Mouse (Mus musculus): ENCODE results near the gene Ttll1. TPM values are rescaled to one million over a fixed set of nuclear protein-coding genes. Genes with fewer than 3 reads are reported as not detected.

The Ttll1 gene
- polyA plus RNA-seq, 1 experiment from 2014 or later = 90.4 TPM

GRCm38 (mm10) chr15:83493856-83494571, 16.7 kb downstream of the Ttll1 start:
- Histone ChIP-seq H3K4me3 (ENCODE audit: low read depth, low read length) (no peak overlapping the region), H3K9ac (replicated peaks; ENCODE audit: low read depth, low read length) (no peak overlapping the region), H3K27ac (ENCODE audit: low read depth, low read length) (no peak overlapping the region), H3K9me3 (ENCODE audit: control insufficient read depth, low read length) (no peaks in the 10 kb centered on the region), H3K4me1 (ENCODE audit: control insufficient read depth, insufficient read depth, low read length) (no peaks in the 10 kb centered on the region), H3K4me2 (ENCODE audit: low read depth, low read length) (no peak overlapping the region), H3K27me3 (ENCODE audit: control insufficient read depth, insufficient read depth, low read length) (no peaks in the 10 kb centered on the region), H3K36me3 (ENCODE audit: control insufficient read depth, insufficient read depth, low read length) (peaks cover 62% of the 10 kb centered on the region)
- WGBS = 66% methylated on average over 7 of the region's 7 CpGs
- no peak for ATAC-seq (ENCODE audit: low read depth)

GRCm38 (mm10) chr15:83491891-83492290, 18.8 kb downstream of the Ttll1 start:
- no peak overlapping the region for H3K4me3 ChIP-seq (ENCODE audit: low read depth, low read length)
- 87% methylated on average over 5 of the region's 5 CpGs for WGBS
- no peak overlapping the region for H3K4me2 ChIP-seq (ENCODE audit: low read depth, low read length)
- no peak for ATAC-seq (ENCODE audit: low read depth)
- no peaks in the 10 kb centered on the region for H3K27me3 ChIP-seq (ENCODE audit: control insufficient read depth, insufficient read depth, low read length)
- peaks cover 55% of the 10 kb centered on the region for H3K36me3 ChIP-seq (ENCODE audit: control insufficient read depth, insufficient read depth, low read length)
- H3K4me1 ChIP-seq (ENCODE audit: control insufficient read depth, insufficient read depth, low read length) = no peaks in the 10 kb centered on the region
- no peak overlapping the region for H3K27ac ChIP-seq (ENCODE audit: low read depth, low read length)
- no peak overlapping the region for H3K9ac ChIP-seq (replicated peaks; ENCODE audit: low read depth, low read length)
- H3K9me3 ChIP-seq (ENCODE audit: control insufficient read depth, low read length) = no peaks in the 10 kb centered on the region

- no peaks in the 10 kb centered on the region for H3K4me1 ChIP-seq (ENCODE audit: control insufficient read depth, insufficient read depth, low read length)
- 90% methylated on average over 20 of the region's 20 CpGs for WGBS
- H3K9ac ChIP-seq (replicated peaks; ENCODE audit: low read depth, low read length) = no peak overlapping the region
- no peak overlapping the region for H3K27ac ChIP-seq (ENCODE audit: low read depth, low read length)
- H3K9me3 ChIP-seq (ENCODE audit: control insufficient read depth, low read length) = no peaks in the 10 kb centered on the region
- no peaks in the 10 kb centered on the region for H3K27me3 ChIP-seq (ENCODE audit: control insufficient read depth, insufficient read depth, low read length)
- H3K4me3 ChIP-seq (ENCODE audit: low read depth, low read length) = no peak overlapping the region
- H3K4me2 ChIP-seq (ENCODE audit: low read depth, low read length) = no peak overlapping the region
- H3K36me3 ChIP-seq (ENCODE audit: control insufficient read depth, insufficient read depth, low read length) = peaks cover 45% of the 10 kb centered on the region
- no peak for ATAC-seq (ENCODE audit: low read depth)
These were observed 21.2 kb downstream of the Ttll1 start for GRCm38 (mm10) chr15:83489471-83489870.

- WGBS = 62% methylated on average over 9 of the region's 9 CpGs
- Histone ChIP-seq H3K36me3 (ENCODE audit: control insufficient read depth, insufficient read depth, low read length) (peaks cover 38% of the 10 kb centered on the region), H3K9me3 (ENCODE audit: control insufficient read depth, low read length) (no peaks in the 10 kb centered on the region)
These were observed 23.1 kb downstream of the Ttll1 start for GRCm38 (mm10) chr15:83487477-83488115.

GRCm38 (mm10) chr15:83484311-83484710, 26.4 kb downstream of the Ttll1 start:
- Histone ChIP-seq H3K9me3 (ENCODE audit: control insufficient read depth, low read length) (no peaks in the 10 kb centered on the region), H3K9ac (replicated peaks; ENCODE audit: low read depth, low read length) (no peak overlapping the region), H3K4me2 (ENCODE audit: low read depth, low read length) (no peak overlapping the region), H3K27me3 (ENCODE audit: control insufficient read depth, insufficient read depth, low read length) (no peaks in the 10 kb centered on the region), H3K4me1 (ENCODE audit: control insufficient read depth, insufficient read depth, low read length) (no peaks in the 10 kb centered on the region), H3K36me3 (ENCODE audit: control insufficient read depth, insufficient read depth, low read length) (peaks cover 23% of the 10 kb centered on the region), H3K4me3 (ENCODE audit: low read depth, low read length) (no peak overlapping the region), H3K27ac (ENCODE audit: low read depth, low read length) (no peak overlapping the region)
- WGBS = 90% methylated on average over 10 of the region's 10 CpGs
- no peak for ATAC-seq (ENCODE audit: low read depth)

More at GRCm38 (mm10) chr15:83487477-83488115, 23.1 kb downstream of the Ttll1 start:
- Histone ChIP-seq H3K9ac (replicated peaks; ENCODE audit: low read depth, low read length) (no peak overlapping the region), H3K27ac (ENCODE audit: low read depth, low read length) (no peak overlapping the region), H3K4me1 (ENCODE audit: control insufficient read depth, insufficient read depth, low read length) (no peaks in the 10 kb centered on the region), H3K4me2 (ENCODE audit: low read depth, low read length) (no peak overlapping the region), H3K4me3 (ENCODE audit: low read depth, low read length) (no peak overlapping the region), H3K27me3 (ENCODE audit: control insufficient read depth, insufficient read depth, low read length) (no peaks in the 10 kb centered on the region)
- no peak for ATAC-seq (ENCODE audit: low read depth)

- no peak for ATAC-seq (ENCODE audit: low read depth)
- H3K9ac ChIP-seq (replicated peaks; ENCODE audit: low read depth, low read length) = no peak overlapping the region
- H3K4me1 ChIP-seq (ENCODE audit: control insufficient read depth, insufficient read depth, low read length) = no peaks in the 10 kb centered on the region
- peaks cover 23% of the 10 kb centered on the region for H3K36me3 ChIP-seq (ENCODE audit: control insufficient read depth, insufficient read depth, low read length)
- H3K4me2 ChIP-seq (ENCODE audit: low read depth, low read length) = no peak overlapping the region
- WGBS = 45% methylated on average over 2 of the region's 2 CpGs
- no peaks in the 10 kb centered on the region for H3K27me3 ChIP-seq (ENCODE audit: control insufficient read depth, insufficient read depth, low read length)
- no peak overlapping the region for H3K27ac ChIP-seq (ENCODE audit: low read depth, low read length)
- no peak overlapping the region for H3K4me3 ChIP-seq (ENCODE audit: low read depth, low read length)
- H3K9me3 ChIP-seq (ENCODE audit: control insufficient read depth, low read length) = no peaks in the 10 kb centered on the region
These were observed 27.2 kb downstream of the Ttll1 start for GRCm38 (mm10) chr15:83483482-83483881.

GRCm38 (mm10) chr15:83482645-83483224, 28.0 kb downstream of the Ttll1 start:
- 76% methylated on average over 8 of the region's 8 CpGs for WGBS
- H3K27ac ChIP-seq (ENCODE audit: low read depth, low read length) = no peak overlapping the region
- no peak overlapping the region for H3K4me3 ChIP-seq (ENCODE audit: low read depth, low read length)
- no peaks in the 10 kb centered on the region for H3K27me3 ChIP-seq (ENCODE audit: control insufficient read depth, insufficient read depth, low read length)
- no peaks in the 10 kb centered on the region for H3K9me3 ChIP-seq (ENCODE audit: control insufficient read depth, low read length)
- H3K9ac ChIP-seq (replicated peaks; ENCODE audit: low read depth, low read length) = no peak overlapping the region
- no peaks in the 10 kb centered on the region for H3K4me1 ChIP-seq (ENCODE audit: control insufficient read depth, insufficient read depth, low read length)
- no peak overlapping the region for H3K4me2 ChIP-seq (ENCODE audit: low read depth, low read length)
- H3K36me3 ChIP-seq (ENCODE audit: control insufficient read depth, insufficient read depth, low read length) = peaks cover 19% of the 10 kb centered on the region
- ATAC-seq (ENCODE audit: low read depth) = no peak

GRCm38 (mm10) chr15:83481236-83481780, 29.4 kb downstream of the Ttll1 start:
- no peak for ATAC-seq (ENCODE audit: low read depth)

GRCm38 (mm10) chr15:83479818-83480217, 30.9 kb downstream of the Ttll1 start:
- Histone ChIP-seq H3K27ac (ENCODE audit: low read depth, low read length) (no peak overlapping the region), H3K9ac (replicated peaks; ENCODE audit: low read depth, low read length) (no peak overlapping the region), H3K36me3 (ENCODE audit: control insufficient read depth, insufficient read depth, low read length) (peaks cover 6% of the 10 kb centered on the region; the same call in 1 of the 2 replicates), H3K4me2 (ENCODE audit: low read depth, low read length) (no peak overlapping the region), H3K4me3 (ENCODE audit: low read depth, low read length) (no peak overlapping the region), H3K4me1 (ENCODE audit: control insufficient read depth, insufficient read depth, low read length) (no peaks in the 10 kb centered on the region), H3K27me3 (ENCODE audit: control insufficient read depth, insufficient read depth, low read length) (no peaks in the 10 kb centered on the region), H3K9me3 (ENCODE audit: control insufficient read depth, low read length) (no peaks in the 10 kb centered on the region)
- WGBS = 89% methylated on average over 4 of the region's 4 CpGs
- no peak for ATAC-seq (ENCODE audit: low read depth)

More at GRCm38 (mm10) chr15:83481236-83481780, 29.4 kb downstream of the Ttll1 start:
- Histone ChIP-seq H3K27ac (ENCODE audit: low read depth, low read length) (no peak overlapping the region), H3K4me3 (ENCODE audit: low read depth, low read length) (no peak overlapping the region), H3K36me3 (ENCODE audit: control insufficient read depth, insufficient read depth, low read length) (peaks cover 9% of the 10 kb centered on the region), H3K4me1 (ENCODE audit: control insufficient read depth, insufficient read depth, low read length) (no peaks in the 10 kb centered on the region), H3K9ac (replicated peaks; ENCODE audit: low read depth, low read length) (no peak overlapping the region), H3K4me2 (ENCODE audit: low read depth, low read length) (no peak overlapping the region), H3K9me3 (ENCODE audit: control insufficient read depth, low read length) (no peaks in the 10 kb centered on the region), H3K27me3 (ENCODE audit: control insufficient read depth, insufficient read depth, low read length) (no peaks in the 10 kb centered on the region)
- WGBS = 72% methylated on average over 10 of the region's 10 CpGs
